Mouse (Mus musculus) gastrocnemius, adult 8-10 months (tissue): ENCODE results near the gene Stpg2. TPM values are rescaled to one million over a fixed set of nuclear protein-coding genes. Genes with fewer than 3 reads are reported as not detected.
A peak's percentile ranks its signal among the peaks of the same experiment; 100 is the strongest.
"Not testable (repeated sequence)": the region's sequence is repeated elsewhere in the genome, so short reads cannot be mapped to it uniquely, and the experiment has no call there.

ENCODE experiments used
- DNase-seq, 2 experiments: peaks; one replicate each; pipeline ENCODE4 v3.0.0; 2022; ENCODE audit warnings: low spot score in 2 of 2
- total RNA-seq, 4 experiments: library from RNA; stranded (reverse); gene quantifications; 2 replicates each; pipeline ENCODE4 v1.2.4; 2022

The Stpg2 gene
- total RNA-seq, result not detected

DNA sequence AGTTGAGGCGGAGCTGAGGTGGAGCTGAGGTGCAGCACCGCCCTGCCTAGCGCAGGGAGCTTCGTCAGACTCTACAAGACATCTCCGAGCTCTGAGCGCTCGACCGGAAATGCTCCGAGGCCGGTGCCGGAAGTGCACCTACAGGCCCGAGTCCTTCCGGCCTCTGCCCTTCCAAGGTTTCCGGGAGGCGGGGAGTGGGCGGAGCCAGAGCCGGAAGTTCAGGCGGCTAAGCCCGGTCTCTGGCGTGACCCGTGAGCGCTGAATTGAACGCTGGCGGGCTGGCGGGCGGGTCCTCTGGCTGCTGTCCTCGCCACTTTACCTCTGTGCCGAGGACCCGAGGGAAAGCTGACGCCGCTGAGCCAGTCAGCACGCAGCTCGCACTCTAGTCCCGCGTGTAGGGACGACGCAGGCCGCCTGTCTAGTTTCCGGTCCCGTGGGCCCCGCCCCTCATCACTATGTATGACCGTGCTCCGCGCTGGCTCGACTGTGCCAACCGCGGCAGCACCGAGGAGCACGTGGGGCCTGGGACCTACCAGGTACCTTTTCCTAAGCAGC is at the start of gene Stpg2:
TSS of gene Stpg2 (plus strand) at position 251 of the 555 bp plus-strand sequence.
- peak; percentile 82 to 83 for DNase-seq

DNA sequence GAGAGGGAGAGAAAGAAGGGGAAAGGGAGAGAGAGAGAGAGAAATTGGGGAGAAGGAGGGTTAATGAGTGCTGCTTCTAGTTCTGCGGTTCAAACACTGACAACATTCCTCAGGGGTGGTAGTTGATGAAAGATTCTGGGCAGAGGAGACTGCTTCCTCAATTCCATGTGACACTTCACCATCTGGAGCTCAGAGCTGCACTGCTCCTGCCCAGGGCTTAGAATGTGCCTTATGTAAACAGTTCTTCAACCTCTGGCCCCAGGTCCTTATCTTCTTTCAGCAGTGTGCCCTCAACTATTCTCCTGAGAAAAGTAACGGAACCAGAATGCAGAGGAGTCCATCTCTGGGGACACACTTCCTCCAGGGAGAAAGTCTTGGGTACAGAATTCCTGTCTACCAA is 43.3 kb upstream of the Stpg2 start:
- DNase-seq, result no peak

DNA sequence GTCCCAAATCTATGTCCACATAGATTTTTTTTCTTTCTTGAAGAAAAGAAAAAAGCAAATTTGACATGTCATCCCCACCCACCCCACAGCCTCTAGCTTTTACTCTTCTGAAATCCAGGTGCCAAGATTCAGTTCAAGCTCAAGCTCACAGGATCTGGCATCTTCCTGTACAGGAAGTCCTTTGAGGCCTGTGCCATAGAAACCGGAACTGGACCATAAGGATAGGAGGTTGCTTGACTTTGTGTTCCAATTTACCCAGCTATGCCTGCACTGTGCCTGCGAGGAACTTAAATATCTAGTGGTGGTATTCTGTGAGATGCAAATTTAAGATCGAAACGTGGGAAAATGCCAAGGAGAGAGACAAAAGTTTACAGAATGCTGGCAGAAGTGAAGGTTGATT is 42.8 kb upstream of the Stpg2 start:
- DNase-seq, result no peak

- DNase-seq, result no peak
Observed at GRCm38 (mm10) chr3:139168510-139169269, 36.8 kb upstream of the Stpg2 start.

- no peak for DNase-seq
Observed at GRCm38 (mm10) chr3:139169740-139170139, 35.8 kb upstream of the Stpg2 start.

DNA sequence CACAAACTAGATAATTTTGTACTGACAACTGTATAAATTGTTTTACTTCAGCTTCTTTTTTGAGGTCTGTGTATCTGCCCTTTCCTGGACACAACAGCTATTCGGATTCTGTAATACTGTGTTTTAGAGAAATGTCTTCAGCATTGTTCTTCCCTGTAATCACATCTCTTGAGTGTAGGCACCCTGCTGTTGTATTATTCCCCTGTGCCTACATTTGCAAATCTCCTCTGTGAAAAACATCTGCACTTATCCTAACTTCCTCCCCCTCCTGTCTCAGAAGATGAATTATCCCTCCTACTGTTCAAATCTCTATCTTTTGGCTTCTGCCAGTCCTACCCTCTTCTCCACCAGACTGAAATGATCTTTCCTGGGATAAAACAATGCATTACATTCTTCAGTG is 28.6 kb upstream of the Stpg2 start:
- DNase-seq, result no peak

- DNase-seq, result no peak
Observed at GRCm38 (mm10) chr3:139191541-139191940, 14.0 kb upstream of the Stpg2 start.

- no peak for DNase-seq
Observed at GRCm38 (mm10) chr3:139193917-139194316, 11.6 kb upstream of the Stpg2 start.

DNA sequence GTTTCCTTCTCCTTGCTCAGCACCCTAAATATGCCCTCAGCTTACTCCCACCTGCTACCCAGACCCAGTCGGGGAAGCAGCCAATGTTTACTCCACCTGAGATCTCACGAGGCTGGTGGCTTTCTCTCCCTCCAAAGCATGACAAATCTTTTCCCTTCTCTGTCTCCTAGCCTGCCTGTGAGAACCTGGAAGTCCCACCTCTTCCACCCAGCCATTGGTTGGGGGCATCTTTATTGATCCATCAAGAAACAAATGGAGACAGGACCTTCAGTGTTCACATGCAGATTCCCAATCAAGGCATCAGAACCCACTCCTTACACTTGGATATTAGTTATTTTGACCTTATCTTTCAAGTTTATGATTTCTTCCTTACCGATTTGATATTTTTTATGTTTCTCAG is 7.1 kb upstream of the Stpg2 start:
- no peak for DNase-seq

- no peak for DNase-seq
Observed at GRCm38 (mm10) chr3:139200324-139200723, 5.2 kb upstream of the Stpg2 start.

GRCm38 (mm10) chr3:139216945-139217344 is 11.5 kb downstream of the Stpg2 start:
- no peak for DNase-seq

DNA sequence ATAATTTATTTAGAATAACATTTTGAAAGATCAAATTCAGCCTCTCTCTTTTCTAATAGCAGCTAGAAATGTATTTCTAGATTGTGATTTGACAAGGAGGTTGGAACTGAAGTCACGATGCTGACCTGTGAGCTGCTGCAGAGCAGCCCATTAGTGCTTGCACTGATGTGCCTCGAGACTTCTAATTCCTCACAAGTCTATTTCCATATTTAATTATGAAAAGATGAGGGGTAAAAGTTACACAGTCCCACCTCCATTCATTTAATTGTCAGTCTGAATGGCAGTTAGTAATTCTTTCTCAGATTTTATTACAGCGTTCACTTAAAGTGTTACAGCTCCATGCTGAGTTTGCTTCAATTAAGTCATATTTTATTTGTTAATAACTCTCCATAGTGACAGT is 19.6 kb downstream of the Stpg2 start:
- no peak for DNase-seq

DNA sequence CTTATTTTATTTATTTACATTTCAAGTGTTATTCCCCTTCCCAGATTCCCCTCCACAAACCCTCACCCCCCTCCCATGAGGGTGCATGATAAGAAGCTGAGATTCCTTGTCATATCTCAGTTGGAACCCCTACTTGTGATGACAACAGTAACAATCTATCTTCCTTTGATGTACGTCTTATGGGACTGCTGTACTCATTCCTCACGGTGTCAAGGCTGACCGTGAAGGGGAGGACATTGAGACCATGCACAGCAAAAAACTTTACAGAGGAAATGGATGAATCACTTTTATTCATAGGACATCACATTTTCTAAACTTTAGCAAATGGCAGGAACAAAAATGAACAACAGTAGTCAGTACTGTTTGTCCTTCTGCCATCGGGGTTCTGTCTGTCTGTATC is 21.3 kb downstream of the Stpg2 start:
- DNase-seq, result no peak

DNA sequence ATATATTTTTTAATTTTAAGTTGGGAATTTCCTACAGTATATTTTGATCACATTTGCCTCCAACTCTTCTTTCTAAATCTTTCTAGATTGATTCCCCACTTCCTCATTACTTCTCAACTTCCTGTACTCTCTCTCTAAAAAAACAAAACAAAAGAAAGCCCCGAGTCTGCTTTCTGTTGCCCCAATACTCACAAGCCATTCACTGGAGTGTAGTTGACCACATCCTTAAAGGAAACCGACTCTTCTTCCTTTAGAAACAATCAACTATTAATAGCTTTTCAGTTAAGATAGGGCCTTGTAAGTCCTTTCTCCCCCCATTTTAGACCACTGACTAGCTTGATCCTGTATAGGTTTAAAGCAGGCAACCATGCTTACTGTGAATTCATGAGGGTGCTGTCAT is 39.7 kb downstream of the Stpg2 start:
- no peak for DNase-seq

- no peak for DNase-seq
Observed at GRCm38 (mm10) chr3:139246508-139246907, 41.0 kb downstream of the Stpg2 start.

- DNase-seq, result not testable (repeated sequence)
Observed at GRCm38 (mm10) chr3:139262359-139262758, 56.9 kb downstream of the Stpg2 start.

GRCm38 (mm10) chr3:139297909-139298308 is 92.4 kb downstream of the Stpg2 start:
- DNase-seq, result no peak

- DNase-seq, result no peak
Observed at GRCm38 (mm10) chr3:139308078-139308809, 102.8 kb downstream of the Stpg2 start.

DNA sequence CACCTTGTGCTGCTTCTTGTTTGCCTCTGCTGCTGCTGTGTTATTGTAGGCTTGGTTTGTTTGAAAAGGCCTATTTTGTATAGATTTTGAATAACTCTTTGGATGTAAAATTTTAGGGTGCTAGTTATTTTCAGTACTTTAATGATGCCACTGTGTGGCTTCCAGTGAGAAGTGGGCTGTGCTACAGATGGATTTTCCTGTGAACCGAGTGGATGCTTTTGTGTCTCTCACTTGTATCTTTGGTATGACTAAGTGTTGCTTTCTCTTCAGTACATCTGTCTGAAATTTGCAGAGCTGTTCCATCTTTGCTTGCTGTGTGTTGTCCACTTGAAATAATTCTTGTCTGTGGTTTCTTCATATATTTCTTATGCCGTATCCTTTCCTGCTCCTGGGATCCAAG is 106.2 kb downstream of the Stpg2 start:
- DNase-seq, result no peak

DNA sequence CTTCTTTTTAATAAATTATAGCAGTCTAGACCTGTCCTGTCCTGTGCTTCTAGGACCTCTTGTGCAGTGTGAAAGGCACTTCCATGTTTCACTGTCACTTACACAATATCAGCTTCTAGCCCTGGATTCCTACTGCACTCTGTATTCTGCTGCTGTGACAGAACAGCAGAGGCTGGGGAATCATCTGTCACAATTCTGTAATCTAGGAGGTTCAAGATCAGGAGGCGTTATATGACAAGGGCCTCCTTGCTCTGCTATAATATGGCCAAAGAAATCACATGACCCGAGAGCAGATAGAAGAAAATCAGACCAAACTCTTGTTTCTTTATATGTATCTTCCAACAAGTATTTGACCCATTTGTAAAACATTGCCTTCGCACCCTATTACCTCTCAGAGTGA is 175.0 kb downstream of the Stpg2 start:
- DNase-seq, result no peak

DNA sequence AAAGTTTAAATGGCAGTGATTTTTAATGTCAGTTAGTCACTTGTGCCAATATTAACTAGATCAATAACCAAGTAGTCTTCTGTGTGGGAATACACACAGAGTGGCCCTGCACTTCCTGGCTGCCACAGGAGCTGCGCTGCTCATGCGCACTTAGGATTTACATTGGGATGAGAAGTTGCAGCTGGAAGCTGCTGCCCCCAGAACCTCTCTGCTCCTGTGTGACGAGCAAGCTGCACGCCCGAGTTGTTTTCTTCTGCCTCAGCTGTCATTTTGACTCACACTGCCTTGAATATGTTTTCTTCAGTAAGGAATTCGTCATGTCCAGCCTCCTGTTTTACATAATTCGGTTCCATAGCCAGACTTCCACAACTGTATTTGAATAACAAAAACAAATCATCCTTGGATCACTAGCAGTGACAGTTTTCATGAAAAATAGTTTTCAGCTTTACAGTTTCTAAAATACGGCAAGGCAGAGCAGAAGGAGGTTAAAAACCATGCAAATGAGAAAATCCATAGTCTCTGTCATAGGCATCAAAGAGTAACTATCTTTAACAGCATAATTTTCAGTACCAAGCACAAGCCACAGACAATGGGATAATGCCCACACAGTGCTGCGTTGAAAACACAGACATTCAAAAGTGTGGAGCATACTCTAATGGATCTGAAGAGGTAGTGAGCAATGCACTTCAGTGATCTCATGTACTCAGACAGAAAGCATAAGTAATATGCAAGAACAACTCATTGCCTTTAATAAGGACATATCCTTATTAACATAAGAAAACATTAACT is 191.8 kb downstream of the Stpg2 start:
- DNase-seq, result no peak

DNA sequence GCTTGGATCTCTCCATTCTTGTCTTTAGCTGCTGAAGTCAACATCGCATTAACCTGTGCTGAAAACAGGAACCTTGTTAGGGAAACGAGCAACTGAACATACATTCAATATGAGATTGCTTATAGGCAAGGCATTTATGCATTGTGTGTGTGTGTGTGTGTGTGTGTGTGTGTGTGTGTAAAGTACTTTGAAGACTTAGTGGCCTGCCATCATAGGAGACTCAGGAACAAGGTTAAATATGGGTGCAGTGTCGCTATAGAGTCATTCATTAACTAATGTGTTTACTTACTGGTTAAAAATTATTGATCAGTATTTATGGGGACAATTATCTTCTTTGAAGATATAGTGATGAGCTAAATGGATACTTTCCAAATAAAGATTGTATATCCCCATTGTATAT is 199.2 kb downstream of the Stpg2 start:
- no peak for DNase-seq
